Mouse (Mus musculus) gastrocnemius, postnatal 10 days (tissue): Measurements from ENCODE around the gene Mrps6. TPM values are rescaled to one million over a fixed set of nuclear protein-coding genes. Genes with fewer than 3 reads are reported as not detected.

Experiments
- DNase-seq: peaks from one replicate; pipeline ENCODE4 v3.0.0; 2021; ENCODE audit warnings: mixed read lengths
- total RNA-seq, 2 experiments: library from RNA; stranded (reverse); gene quantifications; 2 replicates each; pipeline ENCODE4 v1.2.3; 2021

Gene Mrps6
- total RNA-seq, 2 experiments from 2014 or later = 19.6 to 24.1 TPM

GRCm38 (mm10) chr16:92119013-92119515 lies 61.0 kb downstream of the Mrps6 start:
- DNase-seq = no peak

- no peak for DNase-seq
These were observed 62.9 kb downstream of the Mrps6 start for GRCm38 (mm10) chr16:92120899-92121531.

- DNase-seq = no peak
These were observed 69.2 kb downstream of the Mrps6 start for GRCm38 (mm10) chr16:92127226-92127625.

- no peak for DNase-seq
These were observed 69.6 kb downstream of the Mrps6 start for GRCm38 (mm10) chr16:92127666-92128065.

- no peak for DNase-seq
These were observed 71.8 kb downstream of the Mrps6 start for GRCm38 (mm10) chr16:92129843-92130242.

- no peak for DNase-seq
These were observed 74.4 kb downstream of the Mrps6 start for GRCm38 (mm10) chr16:92132511-92132910.

GRCm38 (mm10) chr16:92134148-92134764 lies 76.2 kb downstream of the Mrps6 start:
- DNase-seq = no peak

- no peak for DNase-seq
These were observed 78.2 kb downstream of the Mrps6 start for GRCm38 (mm10) chr16:92136275-92136674.

- no peak for DNase-seq
These were observed 81.6 kb downstream of the Mrps6 start for GRCm38 (mm10) chr16:92139386-92140261.

GRCm38 (mm10) chr16:92140328-92140727 lies 82.3 kb downstream of the Mrps6 start:
- no peak for DNase-seq

- DNase-seq = no peak
These were observed 83.0 kb downstream of the Mrps6 start for GRCm38 (mm10) chr16:92141021-92141420.

- DNase-seq = no peak
These were observed 84.4 kb downstream of the Mrps6 start for GRCm38 (mm10) chr16:92142426-92143012.

GRCm38 (mm10) chr16:92147631-92148366 lies 89.7 kb downstream of the Mrps6 start:
- DNase-seq = no peak

- DNase-seq = no peak
These were observed 90.3 kb downstream of the Mrps6 start for GRCm38 (mm10) chr16:92148367-92148728.

GRCm38 (mm10) chr16:92150975-92151374 lies 92.9 kb downstream of the Mrps6 start:
- no peak for DNase-seq

- DNase-seq = no peak
These were observed 100.0 kb downstream of the Mrps6 start for GRCm38 (mm10) chr16:92158021-92158455.

- DNase-seq = peak; percentile 32
These were observed 100.5 kb downstream of the Mrps6 start for GRCm38 (mm10) chr16:92158461-92159091.

GRCm38 (mm10) chr16:92159114-92159513 lies 101.0 kb downstream of the Mrps6 start:
- DNase-seq = no peak
